Mouse (Mus musculus) leukemia stem cell, adult 10-12 weeks (primary cell): ENCODE data around the gene Pcsk5. TPM values are rescaled to one million over a fixed set of nuclear protein-coding genes. Genes with fewer than 3 reads are reported as not detected.

Source experiments
- polyA plus RNA-seq: library from polyadenylated mRNA; stranded (reverse); fragments of >175 nt; gene quantifications from 2 replicates; pipeline ENCODE4 v1.2.3, GENCODE M21; 2012; ENCODE audit warnings: low replicate concordance

Gene Pcsk5
- 0.05 and 0.07 TPM in 2 replicates for polyA plus RNA-seq

GRCm38 (mm10) chr19:17837471-17837859, at the start of gene Pcsk5:
TSS of gene Pcsk5 (minus strand) at chr19:17837632.

GRCm38 (mm10) chr19:17393841-17394591, 443.4 kb downstream of the Pcsk5 start, which contains the start of gene Rfk:
TSS of gene Rfk (plus strand) at chr19:17394043.

